Mouse (Mus musculus): ENCODE data around the gene Tnrc6c.

The Tnrc6c gene

GRCm38 (mm10) chr11:117790286-117790685 is 136.2 kb downstream of the Tnrc6c start:
- DNase-seq (ENCODE audit: low spot score in 2 of 2): no peak

- DNase-seq (ENCODE audit: low spot score in 2 of 2): no peak
These were observed 136.8 kb downstream of the Tnrc6c start for GRCm38 (mm10) chr11:117790703-117791440.

GRCm38 (mm10) chr11:117791441-117791761 is 137.3 kb downstream of the Tnrc6c start:
- DNase-seq (ENCODE audit: low spot score in 2 of 2): no peak

GRCm38 (mm10) chr11:117792281-117792888 is 138.3 kb downstream of the Tnrc6c start:
- no peak for DNase-seq (ENCODE audit: low spot score in 2 of 2)

GRCm38 (mm10) chr11:117794035-117794551 is 140.0 kb downstream of the Tnrc6c start:
- no peak for DNase-seq (ENCODE audit: low spot score in 2 of 2)

- DNase-seq (ENCODE audit: low spot score in 2 of 2): no peak
These were observed 142.9 kb downstream of the Tnrc6c start for GRCm38 (mm10) chr11:117796954-117797353.

- no peak for DNase-seq (ENCODE audit: low spot score in 2 of 2)
These were observed 143.5 kb downstream of the Tnrc6c start, which contains the start of gene 6030468B19Rik for GRCm38 (mm10) chr11:117797511-117798159. 6030468B19Rik (plus strand) TSS chr11:117797660.

- DNase-seq (ENCODE audit: low spot score in 2 of 2): no peak
These were observed 144.1 kb downstream of the Tnrc6c start for GRCm38 (mm10) chr11:117798160-117798541.

GRCm38 (mm10) chr11:117799174-117799573 is 145.1 kb downstream of the Tnrc6c start:
- no peak for DNase-seq (ENCODE audit: low spot score in 2 of 2)

- DNase-seq (ENCODE audit: low spot score in 2 of 2): no peak
These were observed 145.9 kb downstream of the Tnrc6c start for GRCm38 (mm10) chr11:117800038-117800437.

GRCm38 (mm10) chr11:117801650-117802049 is 147.6 kb downstream of the Tnrc6c start:
- no peak for DNase-seq (ENCODE audit: low spot score in 2 of 2)

- DNase-seq (ENCODE audit: low spot score in 2 of 2): no peak
These were observed 149.1 kb downstream of the Tnrc6c start for GRCm38 (mm10) chr11:117803166-117803688.

GRCm38 (mm10) chr11:117806781-117807180 is 152.7 kb downstream of the Tnrc6c start:
- DNase-seq (ENCODE audit: low spot score in 2 of 2): no peak

GRCm38 (mm10) chr11:117809407-117810311 is 155.6 kb downstream of the Tnrc6c start, which contains the start of the genes Gm20708 and Syngr2:
Gm20708 (plus strand) TSS chr11:117809668.
Syngr2 (plus strand) TSS chr11:117809668.
- DNase-seq (ENCODE audit: low spot score in 2 of 2): no peak

GRCm38 (mm10) chr11:117810401-117811046 is 156.4 kb downstream of the Tnrc6c start:
- DNase-seq (ENCODE audit: low spot score in 2 of 2): peak; percentile 50 to 55
